Mouse (Mus musculus) ES-Bruce4 (cell line): Measurements from ENCODE around the gene Rasgrp4. TPM values are rescaled to one million over a fixed set of nuclear protein-coding genes. Genes with fewer than 3 reads are reported as not detected.

Experiments used
- H3K27ac ChIP-seq: 2 replicates; pipeline ENCODE4 v1.5.1; 2012; ENCODE audit warnings: low read length, inconsistent platforms; ENCODE audit not compliant: insufficient read depth
- H3K27me3 ChIP-seq: 2 replicates; pipeline ENCODE4 v1.6.1; 2012; ENCODE audit warnings: mild to moderate bottlenecking, low read length, inconsistent platforms; ENCODE audit not compliant: control insufficient read depth, poor library complexity, insufficient read depth, severe bottlenecking
- H3K36me3 ChIP-seq: 2 replicates; pipeline ENCODE4 v1.6.1; 2012; ENCODE audit warnings: inconsistent platforms, mild to moderate bottlenecking, low read length, moderate library complexity; ENCODE audit not compliant: control insufficient read depth, poor library complexity, insufficient read depth, severe bottlenecking
- H3K4me1 ChIP-seq: one replicate; pipeline ENCODE4 v1.8.1; 2011; ENCODE audit warnings: low read length; ENCODE audit not compliant: control insufficient read depth, insufficient read depth
- H3K4me3 ChIP-seq: 2 replicates; pipeline ENCODE4 v1.5.1; 2011; ENCODE audit warnings: low read depth, mild to moderate bottlenecking, low read length
- H3K9ac ChIP-seq: 2 replicates; pipeline ENCODE4 v1.6.1; 2012; ENCODE audit warnings: low read depth, mild to moderate bottlenecking, inconsistent platforms; ENCODE audit not compliant: poor library complexity, severe bottlenecking
- H3K9me3 ChIP-seq: replicated peaks from 2 replicates; pipeline ENCODE4 v1.6.1; 2012; ENCODE audit warnings: mild to moderate bottlenecking, low read length, inconsistent platforms; ENCODE audit not compliant: control insufficient read depth, poor library complexity, insufficient read depth, severe bottlenecking
- CTCF ChIP-seq: IDR thresholded peaks from one replicate; pipeline ENCODE4 v1.8.1; 2011; ENCODE audit warnings: low read depth, low read length
- EP300 ChIP-seq: IDR thresholded peaks from 2 replicates; pipeline ENCODE4 v1.6.1; 2011; ENCODE audit warnings: low read depth, low read length; ENCODE audit not compliant: insufficient read depth
- POLR2A ChIP-seq: IDR thresholded peaks from one replicate; pipeline ENCODE4 v1.8.1; 2011; ENCODE audit warnings: low read length; ENCODE audit not compliant: insufficient read depth
- polyA plus RNA-seq: library from polyadenylated mRNA; stranded (reverse); fragments of >200 nt; gene quantifications from 2 replicates; pipeline ENCODE4 v1.2.4, GENCODE M21; 2011; ENCODE audit warnings: low read depth; ENCODE audit not compliant: missing spikeins, insufficient read depth, insufficient read length

Gene Rasgrp4
- polyA plus RNA-seq, 1 experiment: 23.0 TPM

DNA sequence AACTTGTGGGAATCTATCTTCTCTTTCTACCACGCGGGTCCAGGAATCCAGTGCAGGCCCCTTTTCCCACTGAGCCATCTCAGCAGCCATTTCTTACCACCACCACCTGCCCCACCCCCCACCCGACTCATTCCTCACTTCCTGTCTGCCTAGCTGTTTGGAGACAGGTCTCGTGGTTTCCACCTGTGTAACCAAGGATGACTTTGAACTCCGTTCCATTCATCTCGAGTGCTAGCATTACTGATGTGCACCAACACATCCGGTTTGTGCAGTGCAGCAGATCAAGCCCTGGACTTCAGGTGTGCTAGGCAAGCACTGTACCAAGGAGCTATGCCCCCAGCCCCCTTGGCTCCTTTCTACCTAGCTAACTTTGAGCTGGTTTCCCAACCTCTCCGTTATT lies 6.8 kb downstream of the Rasgrp4 start:
- Histone ChIP-seq H3K4me1 (peaks cover 2% of the 10 kb centered on the region), H3K9ac (no peak overlapping the region), H3K27ac (no peak overlapping the region), H3K27me3 (no peaks in the 10 kb centered on the region), H3K4me3 (no peak overlapping the region), H3K36me3 (no peaks in the 10 kb centered on the region), H3K9me3 (no peaks in the 10 kb centered on the region)
- TF ChIP-seq POLR2A (no peak), EP300 (no peak), CTCF (no peak)

DNA sequence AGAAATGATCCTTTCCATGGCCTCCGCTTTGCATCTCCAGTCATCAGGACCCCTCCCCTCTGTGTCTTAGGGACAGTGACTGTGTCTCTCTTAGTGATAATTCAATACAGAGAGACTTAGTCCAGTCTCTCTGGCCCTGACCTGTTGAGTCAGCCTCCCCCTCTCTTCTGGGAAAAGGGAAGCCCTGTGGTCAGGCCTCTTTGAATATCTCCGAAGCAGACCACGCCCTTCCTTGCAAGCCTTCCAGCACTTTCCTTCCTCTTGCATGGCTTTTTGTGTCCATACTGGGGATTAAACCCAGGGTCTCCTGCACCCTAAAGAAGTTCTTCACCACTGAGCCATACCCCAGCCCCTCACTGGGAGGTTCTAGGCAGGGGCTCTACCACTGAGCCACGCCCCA lies 9.4 kb downstream of the Rasgrp4 start:
- no peaks in the 10 kb centered on the region for H3K27me3 ChIP-seq
- H3K36me3 ChIP-seq: no peaks in the 10 kb centered on the region
- H3K9me3 ChIP-seq: no peaks in the 10 kb centered on the region
- no peak for TF ChIP-seq POLR2A
- TF ChIP-seq EP300: no peak
- TF ChIP-seq CTCF: no peak
- no peak overlapping the region for H3K9ac ChIP-seq
- H3K4me3 ChIP-seq: no peak overlapping the region
- peaks cover 2% of the 10 kb centered on the region for H3K4me1 ChIP-seq
- no peak overlapping the region for H3K27ac ChIP-seq

DNA sequence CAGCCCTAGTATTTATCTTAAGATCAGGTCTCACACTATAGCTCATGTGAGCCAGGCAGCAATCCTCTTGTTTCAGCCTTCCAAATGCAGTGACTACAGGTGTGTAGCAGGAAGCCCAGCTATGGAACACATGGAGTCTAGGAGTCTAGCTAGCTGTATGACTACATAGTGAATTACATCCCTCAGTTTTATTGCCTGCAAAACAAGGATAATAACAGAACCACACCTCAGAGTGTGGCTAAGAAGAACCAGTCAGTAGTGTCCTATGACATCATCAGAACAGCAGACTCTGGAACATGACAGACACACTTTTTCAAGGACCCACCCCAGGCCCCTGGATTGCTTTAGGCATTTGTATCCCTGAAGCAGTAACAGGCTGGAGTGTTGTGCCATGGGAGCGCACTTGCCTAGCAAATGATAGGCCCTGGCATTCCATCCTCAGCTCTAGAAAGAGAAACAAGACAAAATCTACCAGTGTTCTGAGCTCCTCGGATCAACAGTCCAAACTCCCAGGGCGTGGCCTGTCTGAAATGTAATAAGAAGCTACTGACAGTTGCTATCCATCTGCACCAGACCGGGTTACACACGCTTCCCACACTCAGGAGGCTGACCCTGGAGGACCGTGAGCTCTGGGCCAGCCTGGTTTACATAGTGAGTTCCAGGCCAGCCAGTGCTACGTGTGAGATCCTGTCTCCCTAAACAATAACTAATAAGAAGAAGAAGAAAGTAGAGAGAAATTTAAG lies 12.1 kb downstream of the Rasgrp4 start:
- Histone ChIP-seq H3K9me3 (no peaks in the 10 kb centered on the region), H3K9ac (no peak overlapping the region), H3K4me1 (no peaks in the 10 kb centered on the region), H3K27me3 (no peaks in the 10 kb centered on the region), H3K4me3 (no peak overlapping the region), H3K27ac (no peak overlapping the region), H3K36me3 (no peaks in the 10 kb centered on the region)
- TF ChIP-seq EP300 (no peak), CTCF (no peak), POLR2A (no peak)

DNA sequence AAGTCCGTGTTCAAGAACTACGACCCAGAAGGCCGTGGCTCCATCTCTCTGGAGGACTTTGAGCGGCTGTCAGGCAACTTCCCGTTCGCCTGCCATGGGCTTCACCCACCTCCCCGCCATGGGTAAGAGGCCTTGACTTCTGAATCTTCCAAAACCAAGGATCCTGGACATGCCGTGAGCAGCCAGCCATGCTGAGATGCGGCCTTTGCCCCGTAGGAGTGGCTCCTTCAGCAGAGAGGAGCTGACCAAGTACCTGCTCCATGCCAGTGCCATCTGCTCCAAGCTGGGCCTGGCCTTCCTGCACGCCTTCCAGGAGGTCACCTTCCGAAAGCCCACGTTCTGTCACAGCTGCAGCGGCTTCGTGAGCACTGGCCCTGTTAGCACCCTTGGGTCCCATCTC lies 14.1 kb downstream of the Rasgrp4 start:
- no peak overlapping the region for H3K27ac ChIP-seq
- H3K9me3 ChIP-seq: no peaks in the 10 kb centered on the region
- H3K9ac ChIP-seq: no peak overlapping the region
- no peak overlapping the region for H3K4me3 ChIP-seq
- no peaks in the 10 kb centered on the region for H3K27me3 ChIP-seq
- no peaks in the 10 kb centered on the region for H3K36me3 ChIP-seq
- TF ChIP-seq POLR2A (no peak), EP300 (no peak), CTCF (no peak)
- H3K4me1 ChIP-seq: no peaks in the 10 kb centered on the region

DNA sequence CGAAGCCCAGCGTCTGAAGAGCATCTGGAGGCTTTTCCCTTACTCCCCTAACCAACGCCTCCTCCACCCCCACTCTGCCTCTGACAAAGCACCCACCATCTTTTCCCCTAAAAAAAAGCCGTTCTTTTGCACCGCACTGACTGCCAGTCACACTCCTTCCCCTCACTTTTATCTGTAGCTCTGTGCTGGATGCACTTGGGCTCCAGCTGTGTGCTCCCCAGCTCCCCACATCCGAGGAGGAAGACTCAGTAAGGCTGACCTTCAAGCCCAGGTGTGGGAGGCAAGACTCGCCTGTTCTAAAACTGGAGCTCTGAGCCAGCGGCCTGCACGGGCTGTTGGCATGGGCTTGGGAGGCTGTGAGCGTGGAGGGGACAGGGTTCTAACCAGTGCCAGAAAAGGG lies 16.8 kb downstream of the Rasgrp4 start:
- no peak overlapping the region for H3K4me3 ChIP-seq
- 0 out of 2 replicates have a peak, but pooled peaks cover 4% of the 10 kb centered on the region for H3K9me3 ChIP-seq
- H3K9ac ChIP-seq: no peak overlapping the region
- H3K4me1 ChIP-seq: no peaks in the 10 kb centered on the region
- no peak overlapping the region for H3K27ac ChIP-seq
- H3K27me3 ChIP-seq: no peaks in the 10 kb centered on the region
- H3K36me3 ChIP-seq: no peaks in the 10 kb centered on the region
- TF ChIP-seq CTCF: no peak
- TF ChIP-seq POLR2A: no peak
- TF ChIP-seq EP300: no peak

DNA sequence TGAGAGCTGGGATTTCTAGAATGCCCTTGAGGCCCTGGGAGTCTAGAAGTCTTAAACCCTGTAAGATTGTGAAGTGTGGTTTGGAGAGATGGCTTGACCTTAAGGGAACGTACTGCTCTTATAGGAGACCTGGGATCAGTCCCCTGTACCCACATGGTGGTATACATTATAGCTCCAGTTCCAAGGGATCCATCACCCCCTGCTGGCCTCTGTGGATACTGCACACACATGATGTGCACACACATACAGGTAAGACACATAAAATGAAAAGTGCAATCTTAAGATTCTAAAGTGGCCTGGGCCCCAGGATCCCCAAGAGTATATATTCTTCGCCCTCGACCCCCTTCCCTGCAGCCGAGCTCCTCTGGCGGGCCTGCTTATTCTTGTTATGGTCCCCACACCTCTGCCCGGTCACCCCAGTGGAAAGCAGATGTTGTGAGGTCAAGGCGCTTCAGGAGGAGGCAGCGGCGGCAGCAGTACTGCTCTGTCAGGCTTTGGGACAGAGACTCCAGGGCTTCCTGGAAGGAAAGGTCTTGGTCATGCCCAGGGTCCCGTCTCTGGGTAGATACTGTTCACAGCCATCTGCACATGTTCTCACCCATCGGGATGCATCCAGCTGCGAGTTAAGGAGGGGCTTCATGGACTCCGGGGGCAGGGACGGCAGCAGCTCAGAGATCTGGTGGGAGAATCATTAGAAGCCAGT lies 19.5 kb downstream of the Rasgrp4 start:
- H3K9me3 ChIP-seq: 0 out of 2 replicates have a peak, but pooled peaks cover 4% of the 10 kb centered on the region
- no peaks in the 10 kb centered on the region for H3K36me3 ChIP-seq
- H3K9ac ChIP-seq: no peak overlapping the region
- peaks cover 2% of the 10 kb centered on the region for H3K4me1 ChIP-seq
- no peak overlapping the region for H3K4me3 ChIP-seq
- H3K27ac ChIP-seq: no peak overlapping the region
- no peak for TF ChIP-seq EP300
- TF ChIP-seq POLR2A: no peak
- TF ChIP-seq CTCF: no peak
- H3K27me3 ChIP-seq: no peaks in the 10 kb centered on the region
